Mouse (Mus musculus): Measurements from ENCODE around the gene Dpm1. TPM values are rescaled to one million over a fixed set of nuclear protein-coding genes. Genes with fewer than 3 reads are reported as not detected.

Dpm1 gene
- total RNA-seq (2021), result 10 to 100 TPM; 75.5 to 85.3 TPM
- long read RNA-seq, experiment 1, transcript Dpm1-209 (9 exons, 2,293 nt), result major isoform, 40 of 61 reads
- long read RNA-seq, experiment 1, transcript Dpm1-204 (7 exons, 630 nt), result minor isoform, 5 of 61 reads
- long read RNA-seq, experiment 1, partial matches to known transcripts, result 12 of 61 reads
- long read RNA-seq, experiment 1, other reads (novel, unspliced or antisense), result 3 of 61 reads
- long read RNA-seq, experiment 2, full-length matches to known transcripts, result 49 of 62 reads
- long read RNA-seq, experiment 2, partial matches to known transcripts, result 11 of 62 reads
- long read RNA-seq, experiment 2, other reads (novel, unspliced or antisense), result 2 of 62 reads

GRCm38 (mm10) chr2:168230026-168230728 lies at the start of gene Dpm1, which contains the start of the genes Gm20716 and Mocs3:
Dpm1 (minus strand) TSS chr2:168230591.
Gm20716 (minus strand) TSS chr2:168230364.
Mocs3 (plus strand) TSS chr2:168230622.
- peak; percentile 87 for DNase-seq (ENCODE audit: low spot score)

GRCm38 (mm10) chr2:168274374-168274935 lies 44.1 kb upstream of the Dpm1 start:
- peak; percentile 52 for DNase-seq (ENCODE audit: low spot score)

GRCm38 (mm10) chr2:168273387-168273786 lies 43.0 kb upstream of the Dpm1 start:
- DNase-seq (ENCODE audit: low spot score), result no peak

- DNase-seq (ENCODE audit: low spot score), result no peak
Measured at GRCm38 (mm10) chr2:168268033-168268432, 37.6 kb upstream of the Dpm1 start.

DNA sequence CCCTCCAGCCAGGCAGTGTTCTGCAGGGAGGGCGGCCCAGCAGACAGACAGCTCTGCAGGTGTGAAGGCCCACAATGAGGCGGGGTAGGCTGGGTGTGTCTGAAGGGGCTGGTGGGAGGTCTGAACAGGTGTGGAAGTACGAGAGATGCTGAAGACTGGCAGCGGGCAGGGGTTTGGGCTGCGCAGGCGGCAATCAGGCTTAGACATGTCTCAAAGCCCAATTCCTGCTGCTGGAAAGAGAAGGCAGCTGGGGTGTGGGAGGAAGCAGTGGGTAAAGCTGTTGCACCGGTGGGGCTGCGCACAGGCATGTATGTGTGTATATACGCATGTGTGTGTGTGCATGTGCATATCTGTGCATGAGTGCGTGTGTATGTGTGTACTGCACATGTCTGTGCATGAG lies 30.5 kb upstream of the Dpm1 start:
- no peak for DNase-seq (ENCODE audit: low spot score)

DNA sequence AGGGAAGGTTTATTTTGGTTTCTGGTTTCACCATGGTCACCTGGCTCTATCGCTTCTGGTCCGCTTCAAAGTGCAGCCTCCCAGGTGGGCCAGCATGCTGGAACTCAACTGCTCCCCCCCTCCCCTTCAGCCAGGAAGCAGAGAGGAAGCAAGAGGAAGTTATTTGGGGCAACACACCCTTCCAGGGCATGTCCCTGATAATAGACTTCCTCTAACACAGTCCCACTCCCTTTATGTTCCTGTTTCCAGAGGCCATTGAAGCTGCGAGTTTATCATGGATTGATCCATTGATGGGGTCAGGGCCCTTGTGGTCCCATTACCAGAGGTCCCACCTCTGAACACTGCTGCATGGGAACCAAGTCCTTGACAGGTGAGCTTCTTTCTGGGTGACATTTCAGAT lies 29.7 kb upstream of the Dpm1 start:
- no peak for DNase-seq (ENCODE audit: low spot score)

- DNase-seq (ENCODE audit: low spot score), result no peak
Measured at GRCm38 (mm10) chr2:168259046-168259445, 28.7 kb upstream of the Dpm1 start.

DNA sequence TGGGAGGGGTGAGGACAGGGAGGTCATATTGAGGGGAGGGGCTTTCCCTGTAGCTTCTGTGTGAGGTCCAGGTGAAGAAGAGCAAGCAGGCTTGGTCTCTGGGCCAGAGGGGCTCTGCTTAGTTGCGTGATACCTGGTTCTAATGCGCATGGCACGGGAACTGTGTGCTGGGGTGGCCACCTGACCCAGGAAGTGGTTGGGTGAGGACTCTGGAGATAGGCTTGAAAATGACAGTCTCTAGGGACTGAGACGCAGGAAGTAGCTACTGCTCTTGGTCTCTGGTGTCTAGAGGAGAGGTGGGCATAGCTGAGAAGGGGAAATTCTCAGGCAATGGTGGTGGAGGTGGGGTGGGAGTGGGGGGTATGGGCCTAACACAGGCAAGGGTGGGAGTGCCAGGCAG lies 26.8 kb upstream of the Dpm1 start:
- no peak for DNase-seq (ENCODE audit: low spot score)

DNA sequence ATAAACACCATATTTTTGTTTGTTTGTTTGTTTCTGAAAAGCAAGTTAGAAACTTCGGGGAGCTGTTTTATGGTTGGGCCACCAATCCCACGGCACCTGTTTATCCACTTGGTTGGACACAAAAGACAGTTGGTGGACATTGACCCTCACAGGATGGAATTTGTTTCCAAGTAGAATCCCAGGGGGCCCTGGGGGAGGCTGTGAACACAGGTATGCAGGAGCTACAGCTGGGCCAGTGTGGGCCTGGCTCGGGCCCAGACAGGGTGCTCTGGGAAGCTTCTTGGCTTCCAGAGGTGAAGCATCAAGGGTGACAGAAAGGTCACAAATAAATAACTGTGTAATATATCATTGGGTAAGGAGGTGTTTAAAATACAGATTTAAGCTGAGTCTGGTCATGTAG lies 26.1 kb upstream of the Dpm1 start:
- DNase-seq (ENCODE audit: low spot score), result no peak

DNA sequence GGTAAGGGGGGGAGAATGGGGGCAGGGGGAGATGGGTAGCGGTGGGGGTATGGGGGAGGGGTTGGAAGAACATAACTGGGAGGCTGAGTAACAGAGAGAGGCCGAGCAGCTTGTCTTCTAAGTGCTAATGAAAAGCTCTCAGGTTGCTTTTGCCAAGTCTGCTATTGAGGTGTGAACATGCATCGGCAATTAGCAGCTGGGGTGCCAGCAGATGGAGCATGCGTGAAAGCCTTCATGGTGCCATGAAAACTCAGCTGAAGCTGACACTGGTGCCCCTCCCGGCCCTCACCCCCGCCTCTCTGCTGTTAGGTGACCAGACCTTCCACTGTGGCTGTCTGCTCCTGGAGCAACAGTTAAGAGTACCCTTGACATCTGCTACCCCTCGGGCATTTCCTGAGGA lies 23.4 kb upstream of the Dpm1 start:
- no peak for DNase-seq (ENCODE audit: low spot score)

- no peak for DNase-seq (ENCODE audit: low spot score)
Measured at GRCm38 (mm10) chr2:168252639-168253292, 22.4 kb upstream of the Dpm1 start.

DNA sequence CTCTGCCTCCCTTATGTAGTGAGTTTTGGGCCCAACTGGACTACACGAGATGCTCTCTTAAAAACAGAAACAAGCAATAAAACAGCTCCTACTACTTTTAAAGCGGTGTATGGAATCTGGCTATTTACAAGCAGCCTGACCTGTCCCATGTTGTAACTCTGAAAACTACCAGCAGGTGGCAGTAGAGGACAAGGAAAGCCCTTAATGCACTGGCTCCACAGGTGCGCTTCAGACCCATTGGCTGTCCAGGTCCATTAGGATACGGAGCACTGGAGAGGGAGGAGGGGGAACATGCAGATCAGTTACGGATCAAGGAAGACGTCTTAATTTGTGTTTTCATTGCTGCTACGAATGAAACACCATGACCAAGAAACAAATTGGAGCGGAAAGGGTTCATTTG lies 19.9 kb upstream of the Dpm1 start:
- DNase-seq (ENCODE audit: low spot score), result peak; percentile 81

DNA sequence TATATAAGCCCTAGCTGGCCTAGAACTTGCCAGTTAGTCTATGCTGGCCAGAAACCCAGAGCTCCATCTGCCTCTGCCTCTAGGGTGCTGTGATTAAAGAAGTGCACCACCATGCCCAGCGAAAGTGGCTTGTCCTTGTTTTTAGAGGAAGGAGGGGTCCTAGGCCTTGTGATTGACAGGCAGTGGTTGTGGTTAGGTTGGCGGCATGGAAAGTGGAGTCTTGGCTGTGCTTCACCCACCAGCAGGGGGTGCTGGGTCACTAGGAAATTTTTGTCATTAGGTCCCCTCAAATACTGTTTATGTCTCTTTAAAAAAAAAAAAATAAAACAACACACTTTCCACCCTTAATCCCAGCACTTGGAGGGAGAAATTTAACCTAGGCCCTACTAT lies 18.5 kb upstream of the Dpm1 start:
- no peak for DNase-seq (ENCODE audit: low spot score)

- DNase-seq (ENCODE audit: low spot score), result no peak
Measured at GRCm38 (mm10) chr2:168248167-168248855, 17.9 kb upstream of the Dpm1 start.

DNA sequence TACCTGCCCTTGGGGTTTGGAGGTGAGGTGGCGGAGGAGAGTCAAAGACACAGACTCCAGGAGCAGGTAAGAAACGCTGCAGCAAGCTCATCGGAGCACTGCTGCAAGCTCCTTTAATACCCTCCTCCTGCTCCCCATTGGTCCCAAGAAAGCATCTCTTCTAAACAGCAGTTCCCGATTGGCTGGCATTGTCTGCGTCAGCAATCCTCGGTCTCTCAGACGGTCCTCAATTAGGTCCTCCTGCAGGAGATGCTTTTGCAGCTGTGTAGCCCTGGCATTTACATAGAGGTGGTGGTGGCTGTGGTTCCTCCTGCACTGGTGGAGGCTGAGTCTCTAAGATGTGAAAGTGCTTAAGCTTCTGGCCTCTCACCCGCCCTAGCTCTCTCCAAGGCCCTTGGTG lies 15.2 kb upstream of the Dpm1 start:
- DNase-seq (ENCODE audit: low spot score), result no peak

DNA sequence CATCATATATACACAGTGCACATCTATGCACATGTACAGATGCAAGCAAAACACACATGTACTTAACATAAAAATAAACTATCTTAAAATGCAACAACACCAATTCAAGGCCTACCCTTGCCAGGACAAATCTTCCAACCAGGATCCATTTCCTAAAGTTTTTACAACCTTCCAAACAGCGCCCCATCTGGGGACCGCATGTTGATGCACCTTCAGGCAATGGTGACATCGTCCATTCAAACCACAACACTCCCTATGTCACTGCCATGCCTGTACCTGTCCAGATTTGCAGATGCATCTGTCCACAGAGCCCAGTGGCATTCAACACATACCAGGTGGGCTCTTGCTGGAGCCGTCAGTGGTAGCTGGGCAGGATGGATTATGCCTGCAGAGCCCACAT lies 12.9 kb upstream of the Dpm1 start:
- DNase-seq (ENCODE audit: low spot score), result no peak

GRCm38 (mm10) chr2:168242841-168243240 lies 12.4 kb upstream of the Dpm1 start:
- DNase-seq (ENCODE audit: low spot score), result no peak

DNA sequence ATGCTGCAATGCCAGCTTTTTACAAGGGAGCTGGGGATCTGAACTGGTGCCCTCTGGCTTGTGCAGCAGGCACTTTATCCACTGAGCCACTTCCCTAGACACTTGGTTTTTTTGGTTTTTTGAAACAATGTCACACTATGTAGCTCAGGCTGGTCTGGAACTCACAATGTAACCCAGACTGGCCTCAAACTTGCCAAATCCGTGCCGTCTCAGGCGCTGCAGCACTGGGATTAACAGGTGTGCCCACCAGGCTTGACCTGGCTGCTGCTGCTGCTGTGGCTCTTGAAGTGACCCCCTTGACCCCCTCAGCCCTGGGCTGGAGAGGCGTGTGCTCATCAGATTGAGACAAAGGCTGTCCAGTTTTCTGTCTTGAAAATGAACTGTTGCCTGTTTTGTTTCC lies 7.9 kb upstream of the Dpm1 start:
- no peak for DNase-seq (ENCODE audit: low spot score)

DNA sequence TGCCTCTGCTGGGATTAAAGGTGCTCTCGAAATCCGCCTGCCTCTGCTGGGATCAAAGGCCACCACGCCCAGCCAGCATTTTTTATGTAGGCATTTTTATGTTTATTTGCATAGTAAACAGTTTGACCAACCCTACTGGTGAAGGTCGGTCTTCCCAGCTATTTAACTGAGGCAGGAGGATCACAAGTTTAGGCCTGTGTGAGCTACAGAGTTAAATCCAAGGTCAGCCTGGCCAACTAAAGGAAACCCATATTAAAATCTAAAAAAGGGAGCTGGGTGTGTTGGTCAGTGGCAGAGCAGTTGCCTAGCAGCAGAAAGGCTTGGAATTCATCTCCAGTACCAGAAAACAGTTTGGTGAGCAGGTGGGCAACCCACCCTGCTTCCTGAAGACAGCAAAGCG lies 2.9 kb upstream of the Dpm1 start:
- no peak for DNase-seq (ENCODE audit: low spot score)

DNA sequence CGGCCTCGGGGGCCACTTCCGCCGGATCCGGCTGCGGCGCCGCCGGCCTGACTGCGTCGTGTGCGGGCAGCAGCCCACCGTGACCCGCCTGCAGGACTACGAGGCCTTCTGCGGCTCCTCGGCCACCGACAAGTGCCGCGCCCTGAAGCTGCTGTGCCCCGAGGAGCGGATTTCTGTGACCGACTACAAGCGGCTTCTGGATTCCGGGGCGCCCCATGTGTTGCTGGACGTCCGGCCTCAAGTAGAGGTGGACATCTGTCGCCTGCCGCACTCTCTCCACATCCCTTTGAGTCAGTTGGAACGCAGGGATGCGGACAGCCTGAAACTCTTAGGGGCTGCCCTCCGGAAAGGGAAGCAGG lies 1.1 kb upstream of the Dpm1 start:
- DNase-seq (ENCODE audit: low spot score), result no peak

GRCm38 (mm10) chr2:168230773-168231470 lies 531 bp upstream of the Dpm1 start:
- no peak for DNase-seq (ENCODE audit: low spot score)
